Mouse (Mus musculus): Measurements from ENCODE around the gene Cacnb4. TPM values are rescaled to one million over a fixed set of nuclear protein-coding genes. Genes with fewer than 3 reads are reported as not detected.

Cacnb4 gene
- polyA plus RNA-seq, 1 experiment from 2014 or later = 1.7 TPM

GRCm38 (mm10) chr2:52560266-52560665, 116.4 kb downstream of the Cacnb4 start:
- in situ Hi-C loops (cut with MboI; ENCODE audit: low pct_unique_long_range_greater_than_20kb) = no loop called here
- no peaks in the 10 kb centered on the region for H3K27me3 ChIP-seq
- no peak for TF ChIP-seq CTCF (IDR thresholded peaks at IDR 0.05)
- no peak for ATAC-seq
- DNase-seq (ENCODE audit: low read depth, low spot score) = no peak
- ChIA-PET POLR2A (no interaction called here), CTCF (no interaction called here)

- ATAC-seq (no peak), DNase-seq (ENCODE audit: low read depth, low spot score) (no peak)
- in situ Hi-C loops (cut with MboI; ENCODE audit: low pct_unique_long_range_greater_than_20kb) = no loop called here
- no peaks in the 10 kb centered on the region for H3K27me3 ChIP-seq
- POLR2A ChIA-PET = interaction anchor here (0.6 kb wide), 1 partner anchor 34 kb away, joined by 4 read pairs; no protein-coding TSS in a partner anchor
- no peak for TF ChIP-seq CTCF (IDR thresholded peaks at IDR 0.05)
- CTCF ChIA-PET = no interaction called here
These were observed 118.2 kb downstream of the Cacnb4 start for GRCm38 (mm10) chr2:52558411-52558810.

- ATAC-seq (no peak), DNase-seq (ENCODE audit: low read depth, low spot score) (no peak)
- CTCF ChIA-PET = no interaction called here
- in situ Hi-C loops (cut with MboI; ENCODE audit: low pct_unique_long_range_greater_than_20kb) = no loop called here
- no peaks in the 10 kb centered on the region for H3K27me3 ChIP-seq
- POLR2A ChIA-PET = no interaction called here
- TF ChIP-seq CTCF (IDR thresholded peaks at IDR 0.05) = no peak
These were observed 118.9 kb downstream of the Cacnb4 start for GRCm38 (mm10) chr2:52557503-52558275.

GRCm38 (mm10) chr2:52556961-52557326, 119.7 kb downstream of the Cacnb4 start:
- ChIA-PET POLR2A (no interaction called here), CTCF (no interaction called here)
- DNase-seq (ENCODE audit: low read depth, low spot score) (no peak), ATAC-seq (no peak)
- TF ChIP-seq CTCF (IDR thresholded peaks at IDR 0.05) = no peak
- in situ Hi-C loops (cut with MboI; ENCODE audit: low pct_unique_long_range_greater_than_20kb) = no loop called here
- H3K27me3 ChIP-seq = no peaks in the 10 kb centered on the region

- no peak for DNase-seq (ENCODE audit: low read depth, low spot score)
- in situ Hi-C loops (cut with MboI; ENCODE audit: low pct_unique_long_range_greater_than_20kb) = no loop called here
- ATAC-seq = no peak
- ChIA-PET CTCF (no interaction called here), POLR2A (no interaction called here)
- H3K27me3 ChIP-seq = no peaks in the 10 kb centered on the region
- no peak for TF ChIP-seq CTCF (IDR thresholded peaks at IDR 0.05)
These were observed 120.2 kb downstream of the Cacnb4 start for GRCm38 (mm10) chr2:52556298-52556960.

- CTCF ChIA-PET = no interaction called here
- in situ Hi-C loops (cut with MboI; ENCODE audit: low pct_unique_long_range_greater_than_20kb) = no loop called here
- POLR2A ChIA-PET = no interaction called here
- no peak for ATAC-seq
- TF ChIP-seq CTCF (IDR thresholded peaks at IDR 0.05) = no peak
- no peak for DNase-seq (ENCODE audit: low read depth, low spot score)
- H3K27me3 ChIP-seq = no peaks in the 10 kb centered on the region
These were observed 128.2 kb downstream of the Cacnb4 start for GRCm38 (mm10) chr2:52548401-52548800.

- POLR2A ChIA-PET = no interaction called here
- CTCF ChIA-PET = no interaction called here
- ATAC-seq (no peak), DNase-seq (ENCODE audit: low read depth, low spot score) (no peak)
- in situ Hi-C loops (cut with MboI; ENCODE audit: low pct_unique_long_range_greater_than_20kb) = no loop called here
- no peak for TF ChIP-seq CTCF (IDR thresholded peaks at IDR 0.05)
- no peaks in the 10 kb centered on the region for H3K27me3 ChIP-seq
These were observed 129.3 kb downstream of the Cacnb4 start for GRCm38 (mm10) chr2:52547331-52547730.

GRCm38 (mm10) chr2:52544527-52544926, 132.1 kb downstream of the Cacnb4 start:
- POLR2A ChIA-PET = no interaction called here
- CTCF ChIA-PET = no interaction called here

GRCm38 (mm10) chr2:52541068-52541467, 135.6 kb downstream of the Cacnb4 start:
- CTCF ChIA-PET = no interaction called here
- in situ Hi-C loops (cut with MboI; ENCODE audit: low pct_unique_long_range_greater_than_20kb) = no loop called here
- ATAC-seq (no peak), DNase-seq (ENCODE audit: low read depth, low spot score) (no peak)
- H3K27me3 ChIP-seq = no peaks in the 10 kb centered on the region
- no peak for TF ChIP-seq CTCF (IDR thresholded peaks at IDR 0.05)
- POLR2A ChIA-PET = no interaction called here

More at GRCm38 (mm10) chr2:52544527-52544926, 132.1 kb downstream of the Cacnb4 start:
- H3K27me3 ChIP-seq = no peaks in the 10 kb centered on the region
- ATAC-seq (no peak), DNase-seq (ENCODE audit: low read depth, low spot score) (no peak)
- no peak for TF ChIP-seq CTCF (IDR thresholded peaks at IDR 0.05)
- in situ Hi-C loops (cut with MboI; ENCODE audit: low pct_unique_long_range_greater_than_20kb) = no loop called here

- no peak for DNase-seq (ENCODE audit: low read depth, low spot score)
- TF ChIP-seq CTCF (IDR thresholded peaks at IDR 0.05) = no peak
- no peak for ATAC-seq
- no peaks in the 10 kb centered on the region for H3K27me3 ChIP-seq
- CTCF ChIA-PET = interaction anchor here (1.4 kb wide), 1 partner anchor 11 kb away, joined by 4 read pairs; no protein-coding TSS in a partner anchor
- in situ Hi-C loops (cut with MboI; ENCODE audit: low pct_unique_long_range_greater_than_20kb) = no loop called here
- POLR2A ChIA-PET = no interaction called here
These were observed 137.3 kb downstream of the Cacnb4 start for GRCm38 (mm10) chr2:52539318-52539717.

- no peaks in the 10 kb centered on the region for H3K27me3 ChIP-seq
- ChIA-PET POLR2A (no interaction called here), CTCF (no interaction called here)
- no peak for DNase-seq (ENCODE audit: low read depth, low spot score)
- ATAC-seq = no peak
- in situ Hi-C loops (cut with MboI; ENCODE audit: low pct_unique_long_range_greater_than_20kb) = no loop called here
- no peak for TF ChIP-seq CTCF (IDR thresholded peaks at IDR 0.05)
These were observed 139.0 kb downstream of the Cacnb4 start for GRCm38 (mm10) chr2:52537645-52538044.
